Mouse (Mus musculus): ENCODE measurements around the gene Kcnq1. TPM values are rescaled to one million over a fixed set of nuclear protein-coding genes. Genes with fewer than 3 reads are reported as not detected.
A peak's percentile ranks its signal among the peaks of the same experiment; 100 is the strongest.

The Kcnq1 gene
- polyA plus RNA-seq, 2 experiments, result 1.5 to 1.7 TPM

GRCm38 (mm10) chr7:143432631-143433030 is 326.5 kb downstream of the Kcnq1 start:
- no peak for TF ChIP-seq POLR2A (IDR thresholded peaks at IDR 0.05; ENCODE audit: borderline replicate concordance, extremely low read depth, insufficient read depth, insufficient read length)
- no peak overlapping the region for H3K4me2 ChIP-seq (replicated peaks; ENCODE audit: low read depth, low read length, severe bottlenecking)
- no peak overlapping the region for H3K4me3 ChIP-seq (replicated peaks; ENCODE audit: low read length)
- DNase-seq (ENCODE audit: low spot score) (no peak), ATAC-seq (ENCODE audit: low FRiP score, low read depth) (no peak)
- no peaks in the 10 kb centered on the region for H3K9me3 ChIP-seq (ENCODE audit: control insufficient read depth, low read length)
- 83% methylated on average over 1 of the region's 1 CpGs for WGBS
- no peaks in the 10 kb centered on the region for H3K36me3 ChIP-seq (ENCODE audit: control insufficient read depth, insufficient read depth, low read length)
- H3K27me3 ChIP-seq (ENCODE audit: control insufficient read depth, insufficient read depth, low read length), result no peaks in the 10 kb centered on the region
- peaks cover 3% of the 10 kb centered on the region; the same call in 1 of the 2 replicates for H3K4me1 ChIP-seq (ENCODE audit: control insufficient read depth, insufficient read depth, low read length)
- no peak overlapping the region for H3K9ac ChIP-seq (ENCODE audit: low read depth, low read length, severe bottlenecking)
- H3K27ac ChIP-seq (replicated peaks; ENCODE audit: low read depth, low read length), result no peak overlapping the region

GRCm38 (mm10) chr7:143433331-143433730 is 327.2 kb downstream of the Kcnq1 start:
- no peaks in the 10 kb centered on the region for H3K27me3 ChIP-seq (ENCODE audit: control insufficient read depth, insufficient read depth, low read length)
- H3K4me3 ChIP-seq (replicated peaks; ENCODE audit: low read length), result no peak overlapping the region
- H3K9ac ChIP-seq (ENCODE audit: low read depth, low read length, severe bottlenecking), result no peak overlapping the region
- no peak overlapping the region for H3K4me2 ChIP-seq (replicated peaks; ENCODE audit: low read depth, low read length, severe bottlenecking)
- DNase-seq (ENCODE audit: low spot score) (no peak), ATAC-seq (ENCODE audit: low FRiP score, low read depth) (no peak)
- whole genome bisulfite sequencing, result 46% methylated on average over 7 of the region's 7 CpGs
- H3K27ac ChIP-seq (replicated peaks; ENCODE audit: low read depth, low read length), result no peak overlapping the region
- peaks cover 6% of the 10 kb centered on the region for H3K4me1 ChIP-seq (ENCODE audit: control insufficient read depth, insufficient read depth, low read length)
- H3K36me3 ChIP-seq (ENCODE audit: control insufficient read depth, insufficient read depth, low read length), result no peaks in the 10 kb centered on the region
- TF ChIP-seq POLR2A (IDR thresholded peaks at IDR 0.05; ENCODE audit: borderline replicate concordance, extremely low read depth, insufficient read depth, insufficient read length), result no peak
- no peaks in the 10 kb centered on the region for H3K9me3 ChIP-seq (ENCODE audit: control insufficient read depth, low read length)

GRCm38 (mm10) chr7:143437231-143437893 is 331.2 kb downstream of the Kcnq1 start:
- TF ChIP-seq POLR2A (IDR thresholded peaks at IDR 0.05; ENCODE audit: borderline replicate concordance, extremely low read depth, insufficient read depth, insufficient read length), result no peak
- Histone ChIP-seq H3K4me2 (replicated peaks; ENCODE audit: low read depth, low read length, severe bottlenecking) (peak overlapping the region; percentile 96), H3K4me1 (ENCODE audit: control insufficient read depth, insufficient read depth, low read length) (peaks cover 9% of the 10 kb centered on the region), H3K27ac (replicated peaks; ENCODE audit: low read depth, low read length) (peak overlapping the region; percentile 74; the same call in 1 of the 2 replicates), H3K4me3 (replicated peaks; ENCODE audit: low read length) (peak overlapping the region; percentile 48), H3K9me3 (ENCODE audit: control insufficient read depth, low read length) (no peaks in the 10 kb centered on the region), H3K9ac (ENCODE audit: low read depth, low read length, severe bottlenecking) (peak overlapping the region; percentile 90), H3K27me3 (ENCODE audit: control insufficient read depth, insufficient read depth, low read length) (no peaks in the 10 kb centered on the region), H3K36me3 (ENCODE audit: control insufficient read depth, insufficient read depth, low read length) (no peaks in the 10 kb centered on the region)
- peak; percentile 35; the same call in 1 of the 2 replicates for ATAC-seq (ENCODE audit: low FRiP score, low read depth)
- WGBS, result 22% methylated on average over 15 of the region's 18 CpGs
- no peak for DNase-seq (ENCODE audit: low spot score)

GRCm38 (mm10) chr7:143437894-143438581 is 331.9 kb downstream of the Kcnq1 start:
- H3K4me1 ChIP-seq (ENCODE audit: control insufficient read depth, insufficient read depth, low read length), result peaks cover 9% of the 10 kb centered on the region
- peak overlapping the region; percentile 90 for H3K9ac ChIP-seq (ENCODE audit: low read depth, low read length, severe bottlenecking)
- peak overlapping the region; percentile 74 for H3K27ac ChIP-seq (replicated peaks; ENCODE audit: low read depth, low read length)
- H3K4me3 ChIP-seq (replicated peaks; ENCODE audit: low read length), result peak overlapping the region; percentile 48
- H3K27me3 ChIP-seq (ENCODE audit: control insufficient read depth, insufficient read depth, low read length), result no peaks in the 10 kb centered on the region; the same call in 1 of the 2 replicates
- TF ChIP-seq POLR2A (IDR thresholded peaks at IDR 0.05; ENCODE audit: borderline replicate concordance, extremely low read depth, insufficient read depth, insufficient read length), result no peak
- DNase-seq (ENCODE audit: low spot score) (no peak), ATAC-seq (ENCODE audit: low FRiP score, low read depth) (peak; percentile 58; the same call in 1 of the 2 replicates)
- WGBS, result 5% methylated on average over 52 of the region's 63 CpGs
- H3K9me3 ChIP-seq (ENCODE audit: control insufficient read depth, low read length), result no peaks in the 10 kb centered on the region
- peak overlapping the region; percentile 96 for H3K4me2 ChIP-seq (replicated peaks; ENCODE audit: low read depth, low read length, severe bottlenecking)
- H3K36me3 ChIP-seq (ENCODE audit: control insufficient read depth, insufficient read depth, low read length), result no peaks in the 10 kb centered on the region

GRCm38 (mm10) chr7:143438965-143439364 is 332.8 kb downstream of the Kcnq1 start:
- ATAC-seq (ENCODE audit: low FRiP score, low read depth) (no peak), DNase-seq (ENCODE audit: low spot score) (no peak)
- H3K36me3 ChIP-seq (ENCODE audit: control insufficient read depth, insufficient read depth, low read length), result no peaks in the 10 kb centered on the region
- whole genome bisulfite sequencing, result 70% methylated on average over 1 of the region's 1 CpGs
- H3K4me1 ChIP-seq (ENCODE audit: control insufficient read depth, insufficient read depth, low read length), result peaks cover 9% of the 10 kb centered on the region
- H3K27ac ChIP-seq (replicated peaks; ENCODE audit: low read depth, low read length), result no peak overlapping the region
- H3K4me2 ChIP-seq (replicated peaks; ENCODE audit: low read depth, low read length, severe bottlenecking), result no peak overlapping the region; the same call in 1 of the 2 replicates
- H3K27me3 ChIP-seq (ENCODE audit: control insufficient read depth, insufficient read depth, low read length), result no peaks in the 10 kb centered on the region; the same call in 1 of the 2 replicates
- no peak overlapping the region for H3K9ac ChIP-seq (ENCODE audit: low read depth, low read length, severe bottlenecking)
- H3K4me3 ChIP-seq (replicated peaks; ENCODE audit: low read length), result no peak overlapping the region
- TF ChIP-seq POLR2A (IDR thresholded peaks at IDR 0.05; ENCODE audit: borderline replicate concordance, extremely low read depth, insufficient read depth, insufficient read length), result no peak
- no peaks in the 10 kb centered on the region for H3K9me3 ChIP-seq (ENCODE audit: control insufficient read depth, low read length)
